Mouse (Mus musculus): ENCODE results near the gene Tigd3.

- no peak for TF ChIP-seq GATA1 (IDR thresholded peaks at IDR 0.05; ENCODE audit: borderline replicate concordance, low read length)
- TF ChIP-seq CTCF (IDR thresholded peaks at IDR 0.05; ENCODE audit: low read depth, low read length) = no peak
- TF ChIP-seq POLR2AphosphoS5 (IDR thresholded peaks at IDR 0.05; ENCODE audit: insufficient replicate concordance, low read depth, low read length) = no peak
- TF ChIP-seq TAL1 (conservative IDR thresholded peaks at IDR 0.05; ENCODE audit: low read depth, low read length) = no peak
These were observed 12.8 kb downstream of the Tigd3 start for GRCm38 (mm10) chr19:5881155-5881554.
